ENCODE assay signal across 13 mouse cellular contexts in the genomic region with DNA sequence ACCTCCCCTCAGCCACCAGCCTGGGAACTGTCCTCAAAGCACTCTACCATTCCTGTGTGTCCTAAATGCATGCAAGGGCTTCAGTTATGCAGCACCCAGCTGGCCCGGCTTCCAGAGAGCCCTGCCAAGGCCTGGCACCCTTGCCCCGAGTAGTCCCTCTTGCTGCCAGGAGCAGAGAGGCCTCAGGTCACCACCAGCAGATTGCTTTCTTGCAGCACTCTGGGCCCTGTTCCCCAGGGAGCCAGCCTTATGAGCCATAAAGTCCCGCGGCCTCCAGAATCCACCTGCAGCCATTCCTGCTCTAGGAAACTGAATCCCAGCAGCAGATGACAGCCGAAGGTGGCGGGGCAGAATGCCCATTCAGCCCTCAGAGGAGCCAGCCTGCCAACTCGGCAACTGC. TPM values are rescaled to one million over a fixed set of nuclear protein-coding genes. Genes with fewer than 3 reads are reported as not detected.
DNase-seq lines count a peak whose midpoint lies in the region; ATAC-seq and TF ChIP-seq lines count a peak whose summit lies in the region.
"Had no signal": no experiment of that assay in that cellular context is flagged by ENCODE, and none has a peak within 500 bp of the region (broad histone marks: within the 10 kb centered on the region; RNA-seq: fewer than 3 reads in every experiment).

No protein-coding gene starts in this region.

- WGBS in heart, embryonic 11.5 days (ENCODE audit: insufficient replicate concordance) = 81% methylated on average over 7 of the region's 7 CpGs
- WGBS in heart, adult 2 months = 53% methylated on average over 7 of the region's 7 CpGs

- TF ChIP-seq EP300 in heart, adult 2 months (IDR thresholded peaks at IDR 0.05; ENCODE audit: insufficient read depth, low read depth, low read length) = no peak

- no peaks in the 10 kb centered on the region for H3K79me2 ChIP-seq in heart, adult 2 months (replicated peaks; ENCODE audit: control insufficient read depth, insufficient read depth, low read length)

- no peaks in the 10 kb centered on the region for H3K36me3 ChIP-seq in heart, embryonic 11.5 days (ENCODE audit: control insufficient read depth, insufficient read depth, low read length)
- no peaks in the 10 kb centered on the region for H3K36me3 ChIP-seq in heart, adult 2 months (ENCODE audit: control insufficient read depth, insufficient read depth, low read length)
- H3K36me3 ChIP-seq: heart, embryonic 13.5 days; lung, embryonic 15.5 days; neural tube, embryonic 15.5 days; stomach, embryonic 15.5 days had no signal

- H3K4me3 ChIP-seq in heart, embryonic 11.5 days (ENCODE audit: low read depth, low read length) = no peak overlapping the region
- no peak overlapping the region for H3K4me3 ChIP-seq in heart, adult 2 months
- H3K4me3 ChIP-seq: heart, embryonic 13.5 days; lung, embryonic 15.5 days; neural tube, embryonic 15.5 days; stomach, embryonic 15.5 days had no signal

- no peak for TF ChIP-seq POLR2A in heart, adult 2 months (IDR thresholded peaks at IDR 0.05; ENCODE audit: insufficient read depth, low read depth, low read length)

- H3K4me2 ChIP-seq in heart, embryonic 11.5 days = no peak overlapping the region
- H3K4me2 ChIP-seq: heart, embryonic 13.5 days; lung, embryonic 15.5 days; neural tube, embryonic 15.5 days; stomach, embryonic 15.5 days had no signal

- peaks cover 9% of the 10 kb centered on the region; the same call in 1 of the 2 replicates for H3K4me1 ChIP-seq in heart, embryonic 11.5 days (ENCODE audit: control insufficient read depth, insufficient read depth, low read length)
- peaks cover 27% of the 10 kb centered on the region for H3K4me1 ChIP-seq in heart, adult 2 months (ENCODE audit: control insufficient read depth, insufficient read depth, low read length)

- H3K27ac ChIP-seq in heart, embryonic 11.5 days (ENCODE audit: low read depth, low read length) = no peak overlapping the region
- H3K27ac ChIP-seq in heart, adult 2 months = peak overlapping the region; percentile 58
- H3K27ac ChIP-seq: heart, embryonic 13.5 days; lung, embryonic 15.5 days; neural tube, embryonic 15.5 days; stomach, embryonic 15.5 days had no signal

- no peak for ATAC-seq in heart, embryonic 11.5 days (replicated peaks; ENCODE audit: insufficient number of reproducible peaks, low FRiP score, low TSS enrichment)
- ATAC-seq in megakaryocyte progenitor cell, adult 5-6 weeks (replicated peaks; ENCODE audit: poor library complexity) = no peak
- ATAC-seq in monocyte, adult 5-6 weeks (replicated peaks; ENCODE audit: insufficient number of reproducible peaks, low FRiP score, low TSS enrichment, poor library complexity, severe bottlenecking) = no peak

- peaks cover 3% of the 10 kb centered on the region; the same call in 1 of the 2 replicates for H3K27me3 ChIP-seq in heart, embryonic 11.5 days (ENCODE audit: control insufficient read depth, insufficient read depth, low read length)
- no peaks in the 10 kb centered on the region for H3K27me3 ChIP-seq in heart, adult 2 months (ENCODE audit: control insufficient read depth, insufficient read depth, low read length)
- H3K27me3 ChIP-seq: neural tube, embryonic 15.5 days; stomach, embryonic 15.5 days had no signal

- DNase-seq in heart, adult 18-20 months = peak; percentile 74 to 84
- peak; percentile 35 for DNase-seq in 3134 (ENCODE audit: extremely low read depth, insufficient read length, low spot score)
- peak; percentile 75 for DNase-seq in cerebellum, adult 11-12 months
- DNase-seq in heart, adult 2 months = peak; percentile 68 to 82
- no peak for DNase-seq in spleen, postnatal 36 days (ENCODE audit: low spot score in 2 of 2)
- DNase-seq: layer of hippocampus, adult 9-11 months had no signal

- intact Hi-C loops in heart, adult 2 months (cut with DNase I) = no loop called here

- no peak for TF ChIP-seq CTCF in heart, adult 2 months (IDR thresholded peaks at IDR 0.05)

- H3K9ac ChIP-seq in heart, embryonic 11.5 days (ENCODE audit: low read depth, low read length) = no peak overlapping the region
- no peak overlapping the region for H3K9ac ChIP-seq in heart, adult 2 months (ENCODE audit: low read depth, low read length)
- H3K9ac ChIP-seq: lung, embryonic 15.5 days; neural tube, embryonic 15.5 days; stomach, embryonic 15.5 days had no signal

- H3K9me3 ChIP-seq in heart, embryonic 11.5 days (replicated peaks; ENCODE audit: control insufficient read depth, low read length) = no peaks in the 10 kb centered on the region
- H3K9me3 ChIP-seq: heart, embryonic 13.5 days; lung, embryonic 15.5 days; neural tube, embryonic 15.5 days; stomach, embryonic 15.5 days had no signal

RNA-seq across cellular contexts. Expression of a gene that starts 27.5 kb away (rescaled TPM):
- 10 to 100 TPM; 22.9 to 30.2 TPM for total RNA-seq in heart, adult 18-20 months (2021)
- polyA plus RNA-seq in heart, embryonic 11.5 days (2014; fragmentation: Nextera tagmentation; extraction: Ambion mirVana) = 1,643 and 1,679 TPM in 2 replicates
- 10 to 100 TPM; 33.9 to 42.4 TPM for total RNA-seq in heart, adult 2 months (2021)
- polyA plus RNA-seq in heart, adult 2 months (2012; rRNA removed) = 12.3 and 15.7 TPM in 2 replicates
- 0.61 and 0.79 TPM in 2 replicates for total RNA-seq in megakaryocyte progenitor cell, adult 5-6 weeks (2015)
- total RNA-seq in megakaryocyte progenitor cell, adult 5-6 weeks (2017) = 0.41 and 0.58 TPM in 2 replicates
- 3.5 to 20.8 TPM (median 3.8 TPM) in 3 replicates for total RNA-seq in monocyte, adult 5-6 weeks (2017)

RNA-seq across cellular contexts. Expression of a gene that starts 40.2 kb away (rescaled TPM):
- total RNA-seq in heart, adult 18-20 months (2021) = under 1 TPM; 0.50 to 0.87 TPM
- 0.52 and 0.87 TPM in 2 replicates for polyA plus RNA-seq in heart, embryonic 11.5 days (2014; fragmentation: Nextera tagmentation; extraction: Ambion mirVana)
- under 1 TPM; 0.36 to 0.42 TPM for total RNA-seq in heart, adult 2 months (2021)
- polyA plus RNA-seq in heart, adult 2 months (2012; rRNA removed) = 2.3 and 2.5 TPM in 2 replicates
- 0.12 and 1.5 TPM in 2 replicates for total RNA-seq in megakaryocyte progenitor cell, adult 5-6 weeks (2015)
- total RNA-seq in megakaryocyte progenitor cell, adult 5-6 weeks (2017) = 0.64 TPM in 1 of 2 replicates, not detected in the other
- total RNA-seq in monocyte, adult 5-6 weeks (2017) = 1.3 TPM in 1 of 3 replicates, not detected in the others

Comparison
In these comparisons a context has a peak if more than half of its experiments do, and no peak if none do; other contexts are left out.
1. DNase-seq: peak in heart, adult 18-20 months (2 of 2), 3134 (single experiment), cerebellum, adult 11-12 months (single experiment) and heart, adult 2 months (2 of 2); none in spleen, postnatal 36 days (0 of 2).